Mouse (Mus musculus): ENCODE measurements around the gene Fmnl1. TPM values are rescaled to one million over a fixed set of nuclear protein-coding genes. Genes with fewer than 3 reads are reported as not detected.

The Fmnl1 gene
- polyA plus RNA-seq, 1 experiment, result 8.4 TPM

DNA sequence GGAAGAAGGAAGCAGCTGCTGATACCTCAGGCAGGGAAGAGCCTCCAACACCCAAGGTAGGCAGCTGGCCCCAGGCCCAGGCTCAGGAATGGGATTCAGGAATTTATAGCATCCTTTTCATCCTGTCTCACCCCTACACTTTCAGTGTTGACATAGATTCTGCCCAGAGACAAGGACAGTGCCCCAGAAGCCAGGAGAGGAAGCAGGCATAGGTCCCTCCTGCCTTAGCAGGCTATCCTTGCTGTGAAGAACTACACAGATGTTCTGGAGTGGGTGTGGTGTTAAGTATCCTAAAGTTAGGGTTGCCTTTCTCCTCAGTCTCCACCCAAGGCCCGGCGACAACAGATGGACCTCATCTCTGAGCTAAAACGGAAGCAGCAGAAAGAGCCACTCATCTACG, 26.4 kb downstream of the Fmnl1 start:
- H3K27me3 ChIP-seq (ENCODE audit: control insufficient read depth, insufficient read depth, low read length), result peaks cover 18% of the 10 kb centered on the region
- no peaks in the 10 kb centered on the region for H3K36me3 ChIP-seq (ENCODE audit: control insufficient read depth, insufficient read depth, low read length)
- no peak overlapping the region for H3K27ac ChIP-seq (ENCODE audit: insufficient read depth, low read depth, low read length)
- no peak for TF ChIP-seq CTCF (IDR thresholded peaks at IDR 0.05; ENCODE audit: extremely low read depth, insufficient read length, insufficient replicate concordance, low read depth, low read length)
- no peak for TF ChIP-seq POLR2A (IDR thresholded peaks at IDR 0.05; ENCODE audit: low read depth, low read length)
- H3K4me3 ChIP-seq (ENCODE audit: low read depth, low read length), result no peak overlapping the region
- 67% methylated on average over 4 of the region's 4 CpGs for WGBS
- peaks cover 3% of the 10 kb centered on the region for H3K4me1 ChIP-seq (ENCODE audit: control insufficient read depth, insufficient read depth, insufficient read length, low read length)

- TF ChIP-seq CTCF (IDR thresholded peaks at IDR 0.05; ENCODE audit: extremely low read depth, insufficient read length, insufficient replicate concordance, low read depth, low read length) (no peak), POLR2A (IDR thresholded peaks at IDR 0.05; ENCODE audit: low read depth, low read length) (no peak)
- H3K4me1 ChIP-seq (ENCODE audit: control insufficient read depth, insufficient read depth, insufficient read length, low read length), result peaks cover 3% of the 10 kb centered on the region
- WGBS, result 24% methylated on average over 16 of the region's 16 CpGs
- H3K27ac ChIP-seq (ENCODE audit: insufficient read depth, low read depth, low read length), result no peak overlapping the region
- H3K27me3 ChIP-seq (ENCODE audit: control insufficient read depth, insufficient read depth, low read length), result peaks cover 15% of the 10 kb centered on the region
- H3K36me3 ChIP-seq (ENCODE audit: control insufficient read depth, insufficient read depth, low read length), result no peaks in the 10 kb centered on the region
- no peak overlapping the region for H3K4me3 ChIP-seq (ENCODE audit: low read depth, low read length)
Measured at GRCm38 (mm10) chr11:103198339-103198738, 27.4 kb downstream of the Fmnl1 start.

GRCm38 (mm10) chr11:103198911-103199803, 28.2 kb downstream of the Fmnl1 start:
- Histone ChIP-seq H3K27me3 (ENCODE audit: control insufficient read depth, insufficient read depth, low read length) (peaks cover 15% of the 10 kb centered on the region), H3K36me3 (ENCODE audit: control insufficient read depth, insufficient read depth, low read length) (no peaks in the 10 kb centered on the region), H3K4me3 (ENCODE audit: low read depth, low read length) (peak overlapping the region; percentile 45), H3K4me1 (ENCODE audit: control insufficient read depth, insufficient read depth, insufficient read length, low read length) (peaks cover 3% of the 10 kb centered on the region), H3K27ac (ENCODE audit: insufficient read depth, low read depth, low read length) (no peak overlapping the region)
- WGBS, result 20% methylated on average over 59 of the region's 59 CpGs
- no peak for TF ChIP-seq POLR2A (IDR thresholded peaks at IDR 0.05; ENCODE audit: low read depth, low read length)
- TF ChIP-seq CTCF (IDR thresholded peaks at IDR 0.05; ENCODE audit: extremely low read depth, insufficient read length, insufficient replicate concordance, low read depth, low read length), result no peak

DNA sequence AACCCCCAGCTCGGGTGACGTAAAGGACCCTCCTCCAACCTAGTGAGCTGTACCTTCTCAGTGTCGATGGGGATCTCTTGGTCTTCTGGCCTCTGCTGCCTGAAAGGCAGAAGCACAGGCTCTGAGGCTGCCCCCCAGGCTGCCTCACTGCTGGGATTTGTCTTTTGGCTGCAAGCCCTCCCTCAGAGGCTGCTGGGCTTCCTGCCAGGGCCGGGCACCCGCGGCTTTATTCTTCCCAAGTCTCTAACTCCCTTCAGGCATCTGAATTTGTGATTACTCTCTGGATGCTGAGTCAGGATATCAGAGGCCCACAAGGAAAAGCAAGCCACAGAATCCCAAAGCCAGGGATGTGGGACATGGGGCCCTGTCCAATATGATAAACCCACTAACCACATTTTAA, 30.8 kb downstream of the Fmnl1 start:
- no peak for TF ChIP-seq POLR2A (IDR thresholded peaks at IDR 0.05; ENCODE audit: low read depth, low read length)
- TF ChIP-seq CTCF (IDR thresholded peaks at IDR 0.05; ENCODE audit: extremely low read depth, insufficient read length, insufficient replicate concordance, low read depth, low read length), result no peak
- WGBS, result 40% methylated on average over 6 of the region's 6 CpGs
- no peak overlapping the region for H3K4me3 ChIP-seq (ENCODE audit: low read depth, low read length)

DNA sequence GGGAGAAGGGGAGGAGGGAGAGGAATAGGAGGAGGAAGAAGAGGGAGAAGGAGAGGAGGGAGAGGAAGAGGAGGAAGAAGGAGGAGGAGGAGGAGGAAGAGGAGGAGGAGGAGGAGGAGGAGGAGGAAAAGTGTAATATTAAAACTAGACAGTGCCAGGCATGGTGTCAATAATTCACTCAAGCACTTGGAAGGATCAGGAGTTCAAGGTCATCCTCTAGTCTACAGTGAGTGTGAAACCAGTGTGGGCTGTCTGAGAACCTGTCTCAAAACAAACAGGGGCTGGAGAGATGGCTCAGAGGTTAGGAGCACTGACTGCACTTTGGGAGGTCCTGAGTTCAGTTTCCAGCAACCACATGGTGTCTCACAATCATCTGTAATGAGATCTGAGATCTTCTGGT, 31.5 kb downstream of the Fmnl1 start:
- Histone ChIP-seq H3K27ac (ENCODE audit: insufficient read depth, low read depth, low read length) (no peak overlapping the region), H3K4me3 (ENCODE audit: low read depth, low read length) (no peak overlapping the region), H3K27me3 (ENCODE audit: control insufficient read depth, insufficient read depth, low read length) (peaks cover 15% of the 10 kb centered on the region), H3K36me3 (ENCODE audit: control insufficient read depth, insufficient read depth, low read length) (no peaks in the 10 kb centered on the region), H3K4me1 (ENCODE audit: control insufficient read depth, insufficient read depth, insufficient read length, low read length) (peaks cover 3% of the 10 kb centered on the region)
- TF ChIP-seq POLR2A (IDR thresholded peaks at IDR 0.05; ENCODE audit: low read depth, low read length) (no peak), CTCF (IDR thresholded peaks at IDR 0.05; ENCODE audit: extremely low read depth, insufficient read length, insufficient replicate concordance, low read depth, low read length) (no peak)

More for the DNA sequence above, 30.8 kb downstream of the Fmnl1 start:
- H3K36me3 ChIP-seq (ENCODE audit: control insufficient read depth, insufficient read depth, low read length), result no peaks in the 10 kb centered on the region
- no peak overlapping the region for H3K27ac ChIP-seq (ENCODE audit: insufficient read depth, low read depth, low read length)
- H3K4me1 ChIP-seq (ENCODE audit: control insufficient read depth, insufficient read depth, insufficient read length, low read length), result peaks cover 3% of the 10 kb centered on the region
- peaks cover 15% of the 10 kb centered on the region for H3K27me3 ChIP-seq (ENCODE audit: control insufficient read depth, insufficient read depth, low read length)

- no peaks in the 10 kb centered on the region for H3K36me3 ChIP-seq (ENCODE audit: control insufficient read depth, insufficient read depth, low read length)
- H3K4me1 ChIP-seq (ENCODE audit: control insufficient read depth, insufficient read depth, insufficient read length, low read length), result no peaks in the 10 kb centered on the region
- no peak overlapping the region for H3K4me3 ChIP-seq (ENCODE audit: low read depth, low read length)
- TF ChIP-seq CTCF (IDR thresholded peaks at IDR 0.05; ENCODE audit: extremely low read depth, insufficient read length, insufficient replicate concordance, low read depth, low read length) (no peak), POLR2A (IDR thresholded peaks at IDR 0.05; ENCODE audit: low read depth, low read length) (no peak)
- H3K27me3 ChIP-seq (ENCODE audit: control insufficient read depth, insufficient read depth, low read length), result no peaks in the 10 kb centered on the region
- no peak overlapping the region for H3K27ac ChIP-seq (ENCODE audit: insufficient read depth, low read depth, low read length)
- 89% methylated on average over 6 of the region's 6 CpGs for WGBS
Measured at GRCm38 (mm10) chr11:103206203-103206602, 35.3 kb downstream of the Fmnl1 start.

- 90% methylated on average over 3 of the region's 3 CpGs for WGBS
- no peak for TF ChIP-seq POLR2A (IDR thresholded peaks at IDR 0.05; ENCODE audit: low read depth, low read length)
- no peak for TF ChIP-seq CTCF (IDR thresholded peaks at IDR 0.05; ENCODE audit: extremely low read depth, insufficient read length, insufficient replicate concordance, low read depth, low read length)
- H3K4me3 ChIP-seq (ENCODE audit: low read depth, low read length), result no peak within 1 kb of the TSS
- H3K4me1 ChIP-seq (ENCODE audit: control insufficient read depth, insufficient read depth, insufficient read length, low read length), result no peaks in the 10 kb centered on the region
- no peaks in the 10 kb centered on the region for H3K36me3 ChIP-seq (ENCODE audit: control insufficient read depth, insufficient read depth, low read length)
- H3K27me3 ChIP-seq (ENCODE audit: control insufficient read depth, insufficient read depth, low read length), result no peaks in the 10 kb centered on the region
- no peak within 1 kb of the TSS for H3K27ac ChIP-seq (ENCODE audit: insufficient read depth, low read depth, low read length)
Measured at GRCm38 (mm10) chr11:103208458-103208857, 37.6 kb downstream of the Fmnl1 start, which contains the start of gene 1700023F06Rik. 1700023F06Rik (minus strand) TSS chr11:103208558.

Data from small intestine, adult 2 months (tissue).